Mouse (Mus musculus) T-cell, adult 2 months (primary cell): ENCODE data around the gene Gm30083.

Source experiments
- DNase-seq: peaks from one replicate; pipeline ENCODE4 v3.0.0; 2022; ENCODE audit warnings: low spot score

Gm30083 gene

DNA sequence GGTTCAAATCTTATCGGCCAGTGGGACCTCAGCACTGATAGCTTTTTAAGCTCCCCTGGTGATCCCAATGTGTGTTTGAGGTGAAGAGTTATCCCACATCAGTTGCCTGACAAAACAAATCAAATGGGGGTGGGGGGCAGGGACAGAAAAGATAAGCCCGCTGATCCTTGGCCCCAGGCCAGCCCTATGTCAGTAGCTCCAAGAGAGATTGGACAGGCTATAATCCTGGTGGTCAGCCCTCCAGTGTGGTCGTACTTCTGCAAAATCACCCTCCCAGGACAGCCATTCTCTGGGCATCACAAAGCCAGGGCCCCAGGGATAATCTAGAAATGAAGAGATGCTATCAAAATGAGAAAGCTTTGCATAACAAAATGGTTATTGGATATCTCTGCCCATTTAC lies 56.1 kb downstream of the Gm30083 start:
- DNase-seq = no peak

DNA sequence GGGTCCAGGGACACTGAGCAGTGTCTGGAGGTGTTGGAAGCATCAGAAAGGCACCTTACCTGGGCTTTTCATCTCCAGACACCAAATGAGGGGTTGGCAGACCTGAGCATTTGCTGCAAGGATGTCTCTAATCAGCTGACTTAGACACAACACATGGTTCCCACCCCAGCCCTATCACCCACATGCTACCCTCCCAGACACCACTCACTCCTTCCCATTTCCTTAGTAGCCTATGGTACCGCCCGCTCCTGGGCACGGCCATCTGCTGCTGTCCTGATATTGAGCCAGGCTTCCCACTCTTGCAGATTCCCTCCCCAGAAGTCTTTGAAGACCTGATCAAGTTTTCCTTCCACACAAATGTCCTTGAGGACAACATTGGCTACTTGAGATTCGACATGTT lies 56.8 kb downstream of the Gm30083 start:
- DNase-seq = no peak

DNA sequence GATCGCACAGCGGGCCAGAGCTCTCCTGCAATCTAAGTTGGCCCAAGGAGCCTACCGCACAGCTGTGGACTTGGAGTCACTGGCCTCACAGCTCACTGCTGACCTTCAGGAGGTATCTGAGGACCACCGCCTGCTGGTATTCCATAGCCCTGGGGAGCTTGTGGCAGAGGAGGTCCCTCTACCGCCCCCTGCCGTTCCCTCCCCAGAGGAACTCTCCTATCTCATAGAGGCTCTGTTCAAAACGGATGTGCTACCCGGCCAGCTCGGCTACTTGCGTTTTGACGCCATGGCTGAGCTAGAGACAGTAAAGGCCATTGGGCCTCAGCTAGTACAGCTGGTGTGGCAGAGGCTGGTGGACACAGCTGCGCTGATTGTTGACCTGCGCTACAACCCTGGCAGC lies 58.9 kb downstream of the Gm30083 start:
- no peak for DNase-seq

DNA sequence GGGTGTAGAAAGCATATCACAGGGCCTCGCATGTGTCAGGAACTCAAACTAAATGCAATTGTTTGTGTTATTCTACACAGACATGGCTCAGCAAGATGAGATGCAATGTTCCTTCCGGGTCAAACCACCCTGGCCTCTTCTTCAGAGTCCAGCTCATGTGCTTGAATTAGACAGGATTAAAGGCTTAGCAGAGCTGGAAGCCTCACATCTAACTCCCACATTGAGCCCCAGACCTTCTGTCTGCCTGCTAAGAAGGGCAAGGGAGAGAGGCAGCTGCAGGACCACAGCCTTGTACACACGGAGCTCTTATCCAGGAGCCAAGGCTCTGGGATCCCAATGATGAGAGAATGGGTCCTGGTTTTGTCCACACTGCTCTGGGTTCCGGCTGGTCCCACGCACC lies 61.2 kb downstream of the Gm30083 start, which contains the start of gene Rbp3:
Rbp3 (plus strand) TSS at position 243 of the 400 bp plus-strand sequence.
- no peak for DNase-seq

DNA sequence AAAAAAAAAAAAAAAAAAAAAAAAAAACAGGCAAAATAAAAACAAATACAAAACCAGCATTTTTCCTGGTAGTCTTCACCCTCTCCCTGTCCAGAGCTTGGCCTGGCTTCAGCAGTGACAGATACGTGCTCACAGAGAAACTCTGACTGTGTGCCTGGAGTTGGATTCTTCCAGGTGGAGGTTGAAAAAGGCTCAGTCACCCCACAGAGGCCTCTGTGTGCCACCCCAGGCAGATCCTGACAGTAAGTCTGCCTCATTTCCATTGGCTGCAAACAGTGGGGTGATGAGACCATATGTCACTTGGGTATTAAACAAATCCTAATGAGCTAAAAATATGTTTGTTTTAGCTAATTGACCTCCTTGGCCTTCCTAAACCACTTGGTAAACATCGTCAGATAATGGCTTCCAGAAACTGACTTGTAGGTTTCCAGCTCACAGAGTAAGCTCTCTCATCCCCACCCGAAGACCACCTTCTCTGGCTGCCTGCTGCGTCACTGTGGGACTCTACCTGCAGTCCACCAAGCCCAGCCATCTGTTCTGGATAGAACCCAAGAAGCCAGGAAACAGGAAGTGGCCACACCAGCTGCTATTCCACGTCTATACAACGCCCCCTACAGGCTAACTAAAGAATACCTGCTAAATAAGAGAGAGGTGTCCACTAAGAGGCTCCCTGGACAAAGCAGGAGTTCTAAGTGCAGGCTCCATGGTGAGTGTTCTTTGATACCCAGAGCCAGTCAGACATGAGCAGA lies 62.6 kb downstream of the Gm30083 start:
- DNase-seq = no peak

DNA sequence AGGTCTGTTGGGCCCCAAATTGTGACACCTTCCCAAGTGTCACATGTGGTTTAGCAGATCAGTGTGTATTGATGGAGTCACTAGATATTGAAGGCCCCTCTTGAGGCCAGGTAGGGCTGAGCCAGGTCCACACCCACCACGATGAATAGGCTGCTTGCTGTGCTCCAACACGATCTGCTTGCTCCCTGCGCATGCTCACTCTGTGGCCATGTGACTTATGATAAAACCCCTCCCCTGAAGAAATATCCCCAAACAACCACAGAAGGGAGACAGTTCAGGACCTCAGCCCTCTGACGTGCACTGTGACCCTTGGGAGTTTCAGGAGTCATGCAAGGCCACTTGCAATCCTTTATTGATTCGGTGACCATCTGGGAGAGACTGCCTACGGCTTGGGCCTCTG lies 68.9 kb downstream of the Gm30083 start:
- no peak for DNase-seq

DNA sequence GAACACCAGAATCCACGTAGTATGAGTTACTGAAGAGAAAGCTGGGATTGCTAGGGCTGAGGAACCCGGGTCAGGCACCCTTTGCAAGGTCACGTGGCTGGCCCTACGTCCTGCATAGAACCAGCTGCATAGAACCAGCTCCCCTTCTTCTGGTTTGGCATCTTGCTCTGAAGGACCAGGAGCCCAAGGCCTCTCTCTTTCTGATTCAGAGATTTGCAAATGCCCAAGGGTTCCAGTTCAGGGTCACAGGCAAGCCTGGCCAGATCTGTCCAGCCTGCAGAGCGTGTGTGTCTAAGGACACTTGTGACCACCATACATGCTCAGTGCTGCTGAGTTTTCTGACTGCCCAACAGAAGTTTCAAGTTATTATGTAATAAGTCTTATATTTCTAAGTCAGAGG lies 72.8 kb downstream of the Gm30083 start:
- DNase-seq = no peak

DNA sequence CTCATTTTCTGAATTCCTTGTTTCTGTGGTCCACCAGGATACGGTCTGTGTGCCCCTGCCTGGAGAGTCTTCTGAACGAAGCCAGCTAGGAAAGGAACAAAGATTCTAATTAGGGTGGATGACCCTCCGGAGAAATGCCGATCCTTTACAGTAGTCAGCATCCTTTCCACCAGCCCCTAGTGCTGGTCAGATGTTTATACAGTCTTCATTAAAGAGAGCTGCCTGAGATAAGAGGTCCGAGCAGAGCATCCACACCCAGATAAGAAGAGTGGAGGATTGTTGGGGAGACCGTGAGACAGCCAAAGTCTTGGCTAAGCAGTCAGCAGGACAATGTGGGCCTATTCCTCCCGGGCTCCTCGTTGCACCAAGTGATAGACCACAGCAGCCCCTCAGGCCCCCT lies 74.2 kb downstream of the Gm30083 start, which contains the start of gene Gdf2:
Gdf2 (plus strand) TSS at position 301 of the 400 bp plus-strand sequence.
- no peak for DNase-seq

DNA sequence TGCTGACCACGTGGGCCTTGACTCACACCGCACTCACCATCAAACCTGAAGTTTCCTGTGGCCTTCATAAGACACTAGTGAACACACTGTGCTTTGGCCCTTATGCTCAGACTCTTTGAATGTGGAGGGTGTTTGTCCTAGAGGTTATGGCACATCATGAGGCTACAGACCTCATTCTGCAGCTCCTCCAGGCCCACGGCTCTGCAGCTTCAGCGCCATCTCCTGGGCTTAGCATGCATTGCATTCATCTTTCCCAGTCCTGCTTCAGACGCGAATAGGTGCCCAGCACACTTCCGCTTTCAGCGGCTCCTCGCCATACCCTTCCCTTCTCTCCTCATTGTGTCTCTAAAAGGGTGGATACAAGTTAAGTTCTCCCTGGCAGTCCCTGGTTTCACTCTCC lies 75.9 kb downstream of the Gm30083 start:
- DNase-seq = no peak
